Comparison of ENCODE assay signal across 8 mouse cellular contexts in the genomic region with DNA sequence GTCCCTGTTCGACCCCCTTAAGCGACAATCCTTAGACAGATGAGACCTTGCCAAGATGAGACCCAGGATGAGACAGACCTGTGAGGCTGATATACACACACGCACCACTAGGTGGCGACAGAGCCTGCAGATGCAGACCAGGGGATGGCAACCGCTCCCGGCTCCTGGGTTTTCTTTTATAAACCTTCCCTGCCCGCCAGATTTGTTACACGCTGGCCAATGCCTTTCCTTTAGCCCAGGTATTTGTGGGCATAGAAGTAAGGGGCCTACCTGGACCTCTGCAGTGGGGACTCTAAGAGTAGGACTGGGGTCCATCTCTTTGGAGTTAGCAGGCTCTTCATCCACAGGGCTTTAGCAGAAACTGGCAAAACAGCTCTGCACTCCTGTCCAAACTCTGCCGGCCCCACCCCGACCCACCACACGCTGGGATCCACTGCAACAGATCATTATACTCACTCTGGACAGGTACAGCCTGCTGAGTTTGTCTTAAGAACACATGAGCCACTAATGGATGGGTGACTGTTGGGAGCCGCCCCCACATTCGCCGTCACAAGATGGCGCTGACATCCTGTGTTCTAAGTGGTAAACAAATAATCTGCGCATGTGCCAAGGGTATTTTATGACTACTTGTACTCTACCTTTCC.
DNase-seq lines count a peak whose midpoint lies in the region; ATAC-seq lines count a peak whose summit lies in the region.

No protein-coding gene starts in this region.

- DNase-seq in Muller cell, postnatal 12 days (ENCODE audit: inconsistent ontology term): peak; percentile 78
- peak; percentile 81 for DNase-seq in cerebellum, adult 9-11 months
- DNase-seq in frontal cortex, postnatal 14 days (ENCODE audit: low spot score in 2 of 2): peak; percentile 38 to 66
- DNase-seq in hindbrain, embryonic 11.5 days (ENCODE audit: low spot score): peak; percentile 91
- peak; percentile 76 to 82 for DNase-seq in layer of hippocampus, postnatal 10 days (ENCODE audit: low spot score in 2 of 2)
- peak; percentile 75 for DNase-seq in lung, postnatal 36 days
- peak; percentile 65 for DNase-seq in right cerebral cortex, adult 18-20 months
- peak; percentile 84 for DNase-seq in thymus, postnatal 4 days

- H3K9ac ChIP-seq in hindbrain, embryonic 11.5 days (ENCODE audit: low read depth, low read length): peak overlapping the region; percentile 37; the same call in 1 of the 2 replicates

- 23% methylated on average over 15 of the region's 16 CpGs for WGBS in hindbrain, embryonic 11.5 days

- H3K36me3 ChIP-seq in hindbrain, embryonic 11.5 days (ENCODE audit: control insufficient read depth, insufficient read depth, low read length): no peaks in the 10 kb centered on the region

- H3K4me1 ChIP-seq in hindbrain, embryonic 11.5 days (replicated peaks; ENCODE audit: control insufficient read depth, insufficient read depth, low read length): 0 out of 2 replicates have a peak, but pooled peaks cover 6% of the 10 kb centered on the region

- peak overlapping the region; percentile 30 for H3K4me3 ChIP-seq in hindbrain, embryonic 11.5 days (ENCODE audit: low read depth, low read length)

- no peak overlapping the region for H3K27ac ChIP-seq in hindbrain, embryonic 11.5 days (ENCODE audit: low read depth, low read length)

- no peaks in the 10 kb centered on the region for H3K27me3 ChIP-seq in hindbrain, embryonic 11.5 days (ENCODE audit: control insufficient read depth, insufficient read depth, low read length)

- no peaks in the 10 kb centered on the region for H3K9me3 ChIP-seq in hindbrain, embryonic 11.5 days (ENCODE audit: control insufficient read depth, low read length)

- peak; percentile 61 for ATAC-seq in hindbrain, embryonic 11.5 days (ENCODE audit: low FRiP score)

- H3K4me2 ChIP-seq in hindbrain, embryonic 11.5 days (replicated peaks; ENCODE audit: low read depth, low read length): peak overlapping the region; percentile 63
